Mouse (Mus musculus): ENCODE measurements around the gene Sycp1.

Gene Sycp1

GRCm38 (mm10) chr3:102935451-102936354 is at the start of gene Sycp1:
Sycp1 (minus strand) TSS chr3:102936100.
- no peak for DNase-seq

- no peak for DNase-seq
Measured at GRCm38 (mm10) chr3:102980349-102980736, 44.4 kb upstream of the Sycp1 start.

- peak; percentile 39 to 48 for DNase-seq
Measured at GRCm38 (mm10) chr3:102979550-102980348, 43.8 kb upstream of the Sycp1 start.

- no peak for DNase-seq
Measured at GRCm38 (mm10) chr3:102976906-102977305, 41.0 kb upstream of the Sycp1 start.

GRCm38 (mm10) chr3:102970508-102970907 is 34.6 kb upstream of the Sycp1 start:
- DNase-seq: no peak

GRCm38 (mm10) chr3:102970067-102970466 is 34.2 kb upstream of the Sycp1 start:
- no peak for DNase-seq

- DNase-seq: no peak
Measured at GRCm38 (mm10) chr3:102964033-102964432, 28.1 kb upstream of the Sycp1 start, which contains the start of gene Nr1h5. Nr1h5 (minus strand) TSS chr3:102964133.

GRCm38 (mm10) chr3:102955596-102955995 is 19.7 kb upstream of the Sycp1 start:
- DNase-seq: no peak

- no peak for DNase-seq
Measured at GRCm38 (mm10) chr3:102955143-102955542, 19.2 kb upstream of the Sycp1 start.

- no peak for DNase-seq
Measured at GRCm38 (mm10) chr3:102954476-102954875, 18.6 kb upstream of the Sycp1 start.

GRCm38 (mm10) chr3:102946861-102947260 is 11.0 kb upstream of the Sycp1 start:
- no peak for DNase-seq

GRCm38 (mm10) chr3:102946312-102946711 is 10.4 kb upstream of the Sycp1 start:
- no peak for DNase-seq

GRCm38 (mm10) chr3:102938100-102938499 is 2.2 kb upstream of the Sycp1 start:
- no peak for DNase-seq

- DNase-seq: no peak
Measured at GRCm38 (mm10) chr3:102899136-102899535, 36.8 kb downstream of the Sycp1 start.

GRCm38 (mm10) chr3:102880529-102880928 is 55.4 kb downstream of the Sycp1 start:
- no peak for DNase-seq

GRCm38 (mm10) chr3:102848661-102849060 is 87.2 kb downstream of the Sycp1 start:
- DNase-seq: no peak

GRCm38 (mm10) chr3:102842386-102842785 is 93.5 kb downstream of the Sycp1 start:
- peak in 1 of 2 experiments; percentile 12 for DNase-seq

GRCm38 (mm10) chr3:102803937-102804336 is 132.0 kb downstream of the Sycp1 start:
- DNase-seq: peak; percentile 93 to 95

GRCm38 (mm10) chr3:102787369-102787768 is 148.5 kb downstream of the Sycp1 start:
- no peak for DNase-seq

- no peak for DNase-seq
Measured at GRCm38 (mm10) chr3:102782618-102783017, 153.3 kb downstream of the Sycp1 start, which contains the start of gene Tshb. Tshb (minus strand) TSS chr3:102782718.

GRCm38 (mm10) chr3:102773018-102773417 is 162.9 kb downstream of the Sycp1 start:
- peak; percentile 56 to 64 for DNase-seq
